Mouse (Mus musculus) urinary bladder, postnatal 4 days (tissue): ENCODE measurements around the gene Ccpg1.

Experiments
- DNase-seq, 2 experiments: peaks; one replicate each; pipeline ENCODE4 v3.0.0; 2021 to 2022; ENCODE audit warnings: low spot score in 2 of 2

Ccpg1 gene

GRCm38 (mm10) chr9:72985250-72986220 lies at the start of gene Ccpg1, which contains the start of gene Ccpg1os:
Gene Ccpg1 (plus strand): TSS chr9:72985429.
Gene Ccpg1os (minus strand): TSS chr9:72985382.
- DNase-seq: peak; percentile 95 to 96

DNA sequence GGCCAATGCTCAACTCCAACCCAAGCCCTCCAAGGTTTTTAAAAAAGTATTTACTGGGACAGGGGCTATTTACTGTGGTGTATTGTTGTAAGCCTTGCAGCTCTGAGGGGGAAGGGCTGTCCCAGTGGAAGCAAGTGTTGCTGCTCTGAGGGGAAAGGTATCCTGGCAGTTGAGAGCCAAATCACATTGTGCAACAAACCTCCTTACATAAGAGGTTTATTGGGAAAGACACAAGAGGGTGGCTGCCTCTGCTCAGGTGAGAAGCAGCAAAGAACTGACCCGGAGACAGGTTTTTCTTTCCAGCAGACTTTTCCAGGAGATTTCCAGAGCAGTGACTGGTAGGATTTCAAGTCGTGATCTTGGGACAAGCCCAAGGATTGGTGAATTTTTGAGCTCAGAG lies 48.9 kb upstream of the Ccpg1 start:
- peak in 1 of 2 experiments; percentile 4 for DNase-seq

DNA sequence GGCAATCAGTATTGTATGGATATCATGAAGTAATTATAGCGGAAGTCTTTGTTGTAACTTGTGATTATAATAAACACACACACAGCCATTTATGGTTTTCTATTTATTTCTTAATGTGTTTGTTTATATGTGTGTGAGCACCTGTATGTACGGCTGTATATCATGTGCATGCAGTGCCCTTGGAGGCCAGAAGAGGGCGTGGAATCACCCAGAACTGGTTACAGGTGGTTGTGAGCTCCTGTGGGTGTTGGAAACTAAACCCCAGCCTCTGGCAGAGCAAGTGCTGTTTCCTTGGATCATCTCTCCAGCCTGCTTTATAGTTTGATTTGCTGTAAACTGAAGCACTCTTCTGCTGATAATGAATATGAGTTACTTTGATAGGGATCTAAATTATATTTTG lies 41.8 kb upstream of the Ccpg1 start:
- no peak for DNase-seq

GRCm38 (mm10) chr9:72944286-72944685 lies 40.9 kb upstream of the Ccpg1 start:
- no peak for DNase-seq

- DNase-seq: no peak
Observed at GRCm38 (mm10) chr9:72947010-72947409, 38.2 kb upstream of the Ccpg1 start.

DNA sequence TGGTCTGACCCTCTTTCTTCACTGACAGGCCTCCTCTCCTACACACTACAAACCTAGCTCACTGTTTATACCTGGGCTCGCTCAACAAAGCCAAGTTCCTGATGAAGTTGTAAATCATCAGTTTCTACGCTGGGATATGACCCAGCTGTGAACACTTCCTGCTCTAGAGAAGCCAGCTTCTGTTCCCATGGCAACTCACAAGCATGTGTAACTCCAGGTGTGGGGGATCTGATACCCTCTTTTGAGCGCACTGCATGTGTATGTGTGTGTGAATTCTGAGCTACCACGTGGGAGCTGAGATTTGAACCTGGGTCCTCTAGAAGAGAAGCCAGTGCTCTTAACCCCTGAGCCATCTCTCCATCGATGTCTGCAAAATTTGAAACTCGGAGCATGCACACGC lies 35.7 kb upstream of the Ccpg1 start:
- no peak for DNase-seq

- DNase-seq: no peak
Observed at GRCm38 (mm10) chr9:72954746-72955145, 30.5 kb upstream of the Ccpg1 start.

DNA sequence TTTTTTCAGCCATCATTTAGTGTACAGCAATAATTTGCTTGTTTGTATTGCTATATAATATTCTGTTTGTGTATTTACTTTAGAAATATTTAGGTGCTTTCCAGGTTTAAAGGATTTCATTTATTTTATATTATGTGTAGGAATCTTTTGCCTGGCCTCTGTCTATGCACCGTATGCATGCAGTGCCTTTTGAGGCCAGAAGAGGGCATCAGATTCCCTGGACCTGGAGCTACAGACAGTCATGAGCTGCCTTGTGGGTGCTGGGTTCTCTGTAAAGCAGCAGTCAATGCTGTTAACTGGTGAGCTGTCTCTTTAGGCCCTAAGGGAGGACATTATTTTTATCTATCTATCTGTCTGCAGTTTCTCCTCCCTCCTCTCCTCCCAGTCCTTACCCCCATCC lies 29.7 kb upstream of the Ccpg1 start:
- no peak for DNase-seq

DNA sequence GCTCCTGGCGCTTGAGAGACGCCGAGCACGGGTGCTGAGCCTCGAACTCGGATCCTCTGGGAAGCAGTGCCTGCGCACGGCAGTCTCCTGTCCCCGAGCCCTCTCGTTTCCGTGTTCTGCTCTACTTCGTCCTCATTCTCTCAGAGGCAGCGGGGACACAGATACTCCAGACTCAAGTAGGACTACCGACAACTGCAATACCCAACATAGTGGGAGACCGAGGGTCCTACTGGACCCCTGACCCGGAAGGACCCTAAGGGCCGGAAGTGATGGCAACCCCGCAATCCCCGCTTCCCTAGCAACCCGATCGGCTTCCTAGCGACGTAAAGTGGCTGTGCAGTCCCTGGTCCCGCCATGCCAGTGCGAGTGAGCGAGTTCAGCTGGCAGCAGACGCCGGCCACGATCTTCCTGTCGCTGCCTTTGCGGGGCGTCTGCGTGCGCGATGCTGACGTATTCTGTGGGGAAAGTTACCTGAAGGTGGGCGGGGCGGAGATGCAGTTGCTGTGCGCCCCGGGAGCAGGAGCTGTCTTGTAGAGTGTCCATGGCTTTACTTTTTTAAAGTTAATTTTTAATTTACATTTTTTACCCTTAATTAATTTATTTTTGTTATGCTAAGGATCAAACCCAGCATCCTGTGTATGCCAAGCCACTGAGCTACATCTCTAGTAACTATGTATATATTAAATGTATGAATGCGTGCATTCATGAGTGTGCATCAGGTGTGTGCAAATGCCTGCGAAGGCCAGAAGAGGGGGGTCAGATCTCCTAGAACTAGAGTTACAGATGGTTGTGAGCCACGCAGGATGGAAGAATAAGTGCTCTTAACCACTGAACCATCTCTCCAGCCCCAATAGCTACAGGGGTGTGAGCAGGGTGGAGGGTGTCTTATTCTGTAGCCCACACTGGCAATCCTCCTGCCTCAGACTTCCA lies 26.4 kb upstream of the Ccpg1 start, which contains the start of the genes Dyx1c1 and Gm44503:
TSS of gene Dyx1c1 (plus strand) at position 265 of the 930 bp plus-strand sequence.
TSS of gene Gm44503 (plus strand) at position 332 of the 930 bp plus-strand sequence.
- peak; percentile 68 to 70 for DNase-seq

DNA sequence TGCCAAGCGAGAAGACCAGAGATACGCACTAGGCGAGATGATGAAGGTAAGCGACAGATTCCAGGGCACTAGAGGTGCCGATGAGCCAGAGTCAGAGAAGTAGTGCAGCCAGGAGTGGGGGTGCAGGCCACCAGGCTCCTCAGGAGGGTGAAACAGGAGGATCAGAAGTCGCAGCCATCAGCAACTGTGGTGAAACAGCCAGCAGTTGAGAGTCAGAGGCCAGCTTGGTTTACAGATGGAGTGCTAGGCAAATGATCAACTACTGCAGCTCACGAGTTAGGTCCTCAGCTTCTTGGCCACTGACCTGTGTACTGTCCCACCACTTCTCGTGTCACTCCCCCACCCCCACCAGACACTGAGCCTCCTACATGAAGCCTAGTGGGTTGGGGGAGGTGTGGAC lies 23.9 kb upstream of the Ccpg1 start:
- DNase-seq: no peak

DNA sequence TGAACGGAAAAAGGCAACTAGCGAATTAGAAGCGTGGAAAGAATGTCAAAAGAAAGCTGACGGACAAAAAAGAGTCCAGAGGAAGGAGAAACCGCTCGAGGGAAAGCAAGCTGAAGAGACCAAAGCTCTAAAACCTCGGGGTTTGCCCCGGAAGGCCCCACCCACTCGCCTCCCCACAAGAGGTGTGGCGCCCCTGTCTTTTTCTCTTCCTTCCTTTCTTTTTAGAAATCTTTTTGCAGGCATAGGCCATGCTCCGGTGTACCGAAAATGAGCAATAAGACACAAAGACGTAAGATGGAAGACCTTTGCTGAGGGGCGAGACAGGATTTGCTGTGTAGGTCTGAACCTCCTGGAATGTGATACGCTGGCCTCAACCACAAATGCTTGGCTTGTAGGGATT lies 23.3 kb upstream of the Ccpg1 start:
- no peak for DNase-seq

DNA sequence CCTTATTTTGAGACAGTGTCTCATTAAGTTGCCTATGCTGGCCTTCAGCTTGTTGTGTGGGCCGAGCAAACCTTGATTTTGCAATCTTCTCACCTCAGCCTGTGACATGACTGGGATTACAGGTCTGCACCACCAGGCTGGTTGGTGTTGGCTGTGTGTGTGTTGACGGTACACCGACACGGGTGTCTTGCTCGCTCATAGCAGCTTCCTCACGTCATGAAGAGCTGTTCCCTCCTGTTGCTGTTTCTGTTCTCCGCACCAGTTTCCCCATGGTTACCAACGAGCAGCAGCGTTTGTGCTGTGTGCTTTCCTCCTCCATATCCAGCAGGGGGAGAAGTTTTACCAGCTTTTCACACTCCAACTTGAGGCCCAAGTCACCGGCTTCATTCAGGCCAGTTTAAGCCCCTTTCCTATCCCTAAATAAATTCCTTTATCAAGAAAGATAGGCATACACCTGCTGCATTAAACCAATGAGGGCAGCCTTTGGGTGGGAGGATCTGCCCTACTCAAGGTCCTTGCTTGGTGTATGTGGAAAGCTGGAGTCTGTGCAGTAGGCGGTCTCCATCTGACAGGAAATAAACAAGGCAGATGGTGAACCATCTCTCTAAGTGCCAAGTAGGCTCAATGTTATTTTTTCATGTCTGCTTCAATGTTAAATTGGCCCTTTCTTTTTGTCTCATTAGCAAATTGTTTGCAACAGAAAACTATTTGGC lies 16.7 kb upstream of the Ccpg1 start:
- DNase-seq: peak in 1 of 2 experiments; percentile 24

DNA sequence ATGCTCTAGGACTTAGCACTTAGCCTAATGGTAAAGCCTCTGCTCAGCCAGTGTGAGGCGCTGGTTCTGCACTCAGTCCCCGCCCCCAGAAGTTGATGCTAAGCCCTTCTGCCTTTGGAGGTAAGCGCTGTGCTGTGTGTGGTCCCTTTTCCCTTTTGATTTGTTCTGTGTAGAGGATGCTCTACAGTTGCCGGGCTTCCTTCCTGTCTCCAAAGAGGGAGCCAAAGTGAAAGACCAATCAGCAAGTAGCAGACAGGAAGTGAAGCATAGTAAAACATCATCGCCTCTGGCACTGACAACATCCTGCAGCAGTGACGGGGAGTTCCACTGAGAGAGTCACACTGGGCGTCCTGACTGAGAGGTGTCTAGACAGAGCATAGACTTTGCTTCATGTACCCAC lies 15.4 kb upstream of the Ccpg1 start:
- DNase-seq: no peak

- DNase-seq: no peak
Observed at GRCm38 (mm10) chr9:72972435-72972834, 12.8 kb upstream of the Ccpg1 start.

- DNase-seq: no peak
Observed at GRCm38 (mm10) chr9:72972984-72973383, 12.2 kb upstream of the Ccpg1 start.

GRCm38 (mm10) chr9:72974734-72975133 lies 10.5 kb upstream of the Ccpg1 start:
- no peak for DNase-seq

DNA sequence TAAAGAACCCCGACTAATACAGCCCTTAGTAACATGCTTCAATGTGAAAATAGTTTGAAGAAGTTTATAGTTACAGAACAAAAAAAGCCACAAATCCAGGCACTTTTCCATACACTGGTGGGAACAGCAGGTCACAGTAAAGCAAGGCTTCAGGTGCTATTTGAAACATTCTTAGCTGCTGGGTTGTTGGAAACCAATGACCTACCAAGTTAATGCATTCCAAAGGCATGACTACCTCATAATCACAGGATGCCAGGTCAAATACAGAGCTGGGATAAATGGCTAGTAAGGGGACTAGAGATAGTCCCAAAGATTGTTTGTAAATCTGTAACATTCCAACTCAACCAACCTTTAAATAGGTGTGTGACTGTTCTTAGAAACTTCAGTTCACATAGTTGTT lies 10.0 kb upstream of the Ccpg1 start:
- no peak for DNase-seq

DNA sequence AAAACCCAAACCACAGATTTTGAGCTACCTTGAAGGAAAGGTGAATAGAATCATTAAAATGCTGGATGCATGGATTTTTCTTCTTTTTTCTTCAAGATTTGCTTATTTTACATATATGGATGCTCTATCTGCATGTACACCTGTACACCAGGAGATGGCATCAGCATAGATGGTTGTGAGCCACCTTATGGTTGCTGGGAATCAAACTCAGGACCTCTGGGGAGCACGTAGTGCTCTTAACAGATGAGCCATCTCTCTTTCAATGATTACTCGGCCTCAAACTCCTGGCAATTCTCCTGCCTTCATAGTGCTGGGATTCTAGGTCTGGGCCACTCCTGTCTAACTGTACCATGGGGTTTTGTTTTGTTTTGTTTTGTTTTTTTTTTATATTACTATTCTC lies 2.2 kb upstream of the Ccpg1 start:
- no peak for DNase-seq

GRCm38 (mm10) chr9:72987703-72988102 lies 2.5 kb downstream of the Ccpg1 start:
- no peak for DNase-seq

GRCm38 (mm10) chr9:72988706-72989105 lies 3.5 kb downstream of the Ccpg1 start:
- DNase-seq: no peak

DNA sequence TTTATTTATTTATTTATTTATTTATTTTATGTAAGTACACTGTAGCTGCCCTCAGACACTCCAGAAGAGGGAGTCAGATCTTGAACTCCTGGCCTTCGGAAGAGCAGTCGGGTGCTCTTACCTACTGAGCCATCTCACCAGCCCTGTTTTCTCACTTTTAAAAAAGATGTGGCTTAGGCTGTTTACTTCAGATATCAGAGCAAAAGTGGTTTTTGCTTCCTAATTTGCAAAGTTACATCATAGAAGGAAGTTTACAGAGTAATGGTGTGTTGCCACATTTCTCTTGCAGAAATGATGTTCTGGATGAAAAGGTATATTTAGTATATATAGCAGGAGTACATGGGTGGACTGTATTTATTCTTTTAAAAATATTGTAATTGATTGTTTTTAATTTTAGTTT lies 6.2 kb downstream of the Ccpg1 start:
- DNase-seq: no peak

GRCm38 (mm10) chr9:72992576-72992975 lies 7.3 kb downstream of the Ccpg1 start:
- DNase-seq: no peak
